24 mouse cellular contexts compared by ENCODE assay signal in genomic region chr2:52449818-52450217, GRCm38 (mm10). TPM values are rescaled to one million over a fixed set of nuclear protein-coding genes. Genes with fewer than 3 reads are reported as not detected.
A peak's percentile ranks its signal among the peaks of the same experiment; 100 is the strongest.
DNase-seq lines count a peak whose midpoint lies in the region; ATAC-seq and TF ChIP-seq lines count a peak whose summit lies in the region.
"Had no signal": no experiment of that assay in that cellular context is flagged by ENCODE, and none has a peak within 500 bp of the region (broad histone marks: within the 10 kb centered on the region; RNA-seq: fewer than 3 reads in every experiment).

No protein-coding gene starts in this region.

- H3K27ac ChIP-seq in forebrain, embryonic 10.5 days, result no peak overlapping the region
- H3K27ac ChIP-seq: embryonic facial prominence, embryonic 12.5 days; embryonic facial prominence, embryonic 15.5 days; forebrain, embryonic 12.5 days; heart, adult 2 months; hindbrain, embryonic 14.5 days; hindbrain, postnatal 0 days had no signal

- intact Hi-C loops in left cerebral cortex, postnatal 14 days (cut with DNase I), result no loop called here

- H3K36me3 ChIP-seq in forebrain, embryonic 10.5 days (replicated peaks), result no peaks in the 10 kb centered on the region
- H3K36me3 ChIP-seq: embryonic facial prominence, embryonic 12.5 days; embryonic facial prominence, embryonic 15.5 days; forebrain, embryonic 12.5 days; G1E had no signal

- ATAC-seq in hematopoietic stem cell, adult 5-6 weeks (replicated peaks in 1 of 2; ENCODE audit: insufficient read depth in 1 of 2, low FRiP score in 2 of 2, low TSS enrichment in 1 of 2, low read depth in 1 of 2, poor library complexity in 2 of 2, severe bottlenecking in 2 of 2), result peak; percentile 27 to 39; a peak in 2 of 4 replicates
- peak; percentile 53 for ATAC-seq in megakaryocyte-erythroid progenitor cell, adult 5-6 weeks (replicated peaks; ENCODE audit: low FRiP score, low TSS enrichment, poor library complexity, severe bottlenecking)
- ATAC-seq: forebrain, embryonic 16.5 days; hindbrain, postnatal 0 days; Patski had no signal

- H3K4me3 ChIP-seq in lung, adult 2 months (replicated peaks; ENCODE audit: extremely low read depth, low read depth, low read length), result no peak overlapping the region
- H3K4me3 ChIP-seq in forebrain, embryonic 10.5 days, result no peak overlapping the region
- H3K4me3 ChIP-seq: embryonic facial prominence, embryonic 12.5 days; embryonic facial prominence, embryonic 15.5 days; forebrain, embryonic 12.5 days; heart, adult 2 months had no signal

- 58% methylated on average over 8 of the region's 8 CpGs for WGBS in lung, adult 2 months
- 94% methylated on average over 8 of the region's 8 CpGs for WGBS in forebrain, embryonic 10.5 days

- H3K4me1 ChIP-seq in lung, adult 2 months (ENCODE audit: control insufficient read depth, insufficient read depth, low read length), result no peaks in the 10 kb centered on the region
- H3K4me1 ChIP-seq in forebrain, embryonic 10.5 days, result no peaks in the 10 kb centered on the region
- H3K4me1 ChIP-seq: embryonic facial prominence, embryonic 12.5 days; embryonic facial prominence, embryonic 15.5 days; forebrain, embryonic 12.5 days had no signal

- H3K9me3 ChIP-seq in forebrain, embryonic 10.5 days, result no peaks in the 10 kb centered on the region
- H3K9me3 ChIP-seq: embryonic facial prominence, embryonic 12.5 days; embryonic facial prominence, embryonic 15.5 days; forebrain, embryonic 12.5 days; G1E had no signal

- TF ChIP-seq CTCF in lung, adult 2 months (IDR thresholded peaks at IDR 0.05; ENCODE audit: insufficient read depth, low read length), result no peak

- peak; percentile 11 for DNase-seq in heart, postnatal 4 days
- no peak for DNase-seq in heart, adult 8-10 months (ENCODE audit: low spot score)
- peak; percentile 56 for DNase-seq in lung, postnatal 36 days
- no peak for DNase-seq in lung, adult 2 months
- no peak for DNase-seq in left cerebral cortex, postnatal 14 days (ENCODE audit: low spot score in 2 of 2)
- no peak for DNase-seq in forebrain, embryonic 10.5 days (ENCODE audit: extremely low spot score, low spot score)
- DNase-seq: adrenal gland, postnatal 10 days; adrenal gland, postnatal 36 days; cerebellum, adult 18-20 months; cerebellum, adult 9-10 months; cerebellum, postnatal 14 days; gastrocnemius, postnatal 10 days; gastrocnemius, postnatal 36 days; heart, adult 2 months had no signal

- no peak for TF ChIP-seq POLR2A in lung, adult 2 months (IDR thresholded peaks at IDR 0.05; ENCODE audit: borderline replicate concordance, extremely low read depth, low read depth, low read length)

- H3K27me3 ChIP-seq in forebrain, embryonic 10.5 days (ENCODE audit: poor library complexity, severe bottlenecking), result no peaks in the 10 kb centered on the region
- H3K27me3 ChIP-seq: embryonic facial prominence, embryonic 12.5 days; embryonic facial prominence, embryonic 15.5 days; forebrain, embryonic 12.5 days; Patski had no signal

RNA-seq across cellular contexts. Expression of gene Arl5a, which starts 25.1 kb away (rescaled TPM):
- 10 to 100 TPM; 52.7 to 56.2 TPM for total RNA-seq in heart, postnatal 4 days (2021)
- 10 to 100 TPM; 33.6 to 40.2 (median 35.9) TPM for total RNA-seq in heart, adult 8-10 months (2022)
- polyA plus RNA-seq in lung, adult 2 months (2012; rRNA removed), result 8.1 and 13.0 TPM in 2 replicates
- total RNA-seq in hematopoietic stem cell, adult 5-6 weeks (2017), result 47.8 and 49.3 TPM in 2 replicates
- total RNA-seq in megakaryocyte-erythroid progenitor cell, adult 5-6 weeks (2014; fragmentation: Nextera tagmentation), result 23.3 and 35.2 TPM in 2 replicates
- 38.5 and 40.3 TPM in 2 replicates for total RNA-seq in megakaryocyte-erythroid progenitor cell, adult 5-6 weeks (2017)
- 10 to 100 TPM; 67.3 to 67.8 TPM for total RNA-seq in left cerebral cortex, postnatal 14 days (2021)
- polyA plus RNA-seq in forebrain, embryonic 10.5 days (2016; fragmentation: Nextera tagmentation; extraction: Ambion mirVana), result 50.6 and 51.3 TPM in 2 replicates

Comparison
In these comparisons a context has a peak if more than half of its experiments do, and no peak if none do; other contexts are left out.
1. DNase-seq: peak in heart, postnatal 4 days (single experiment) and lung, postnatal 36 days (single experiment); none in heart, adult 8-10 months (single experiment), lung, adult 2 months (single experiment), left cerebral cortex, postnatal 14 days (0 of 2) and forebrain, embryonic 10.5 days (single experiment).